Mouse (Mus musculus) intestine, embryonic 15.5 days (tissue): Measurements from ENCODE around the gene Mcrip2. TPM values are rescaled to one million over a fixed set of nuclear protein-coding genes. Genes with fewer than 3 reads are reported as not detected.

Experiments
- ATAC-seq: fragments of 200-750 bp; cut with Nextera tagmentation; 2 replicates; pipeline ENCODE4 v1.8.0; 2017; ENCODE audit warnings: moderate TSS enrichment, moderate library complexity
- H3K27ac ChIP-seq: fragments of 300-500 bp; sonication (generic); 2 replicates; pipeline ENCODE4 v1.5.1; 2015; ENCODE audit warnings: mild to moderate bottlenecking, inconsistent platforms
- H3K27me3 ChIP-seq: fragments of 300-500 bp; sonication (generic); replicated peaks from 2 replicates; pipeline ENCODE4 v1.6.1; 2015; ENCODE audit warnings: inconsistent platforms
- H3K36me3 ChIP-seq: fragments of 300-500 bp; sonication (generic); 2 replicates; pipeline ENCODE4 v1.6.1; 2015; ENCODE audit warnings: inconsistent platforms
- H3K4me1 ChIP-seq: fragments of 300-500 bp; sonication (generic); replicated peaks from 2 replicates; pipeline ENCODE4 v1.6.1; 2015; ENCODE audit warnings: inconsistent platforms
- H3K4me2 ChIP-seq: fragments of 300-500 bp; sonication (generic); replicated peaks from 2 replicates; pipeline ENCODE4 v1.6.1; 2015; ENCODE audit warnings: mild to moderate bottlenecking, inconsistent platforms
- H3K4me3 ChIP-seq: fragments of 300-500 bp; sonication (generic); replicated peaks from 2 replicates; pipeline ENCODE4 v1.5.1; 2015; ENCODE audit warnings: inconsistent platforms
- H3K9ac ChIP-seq: fragments of 300-500 bp; sonication (generic); 2 replicates; pipeline ENCODE4 v1.6.1; 2015; ENCODE audit warnings: inconsistent platforms
- H3K9me3 ChIP-seq: fragments of 300-500 bp; sonication (generic); 2 replicates; pipeline ENCODE4 v1.6.1; 2016; ENCODE audit warnings: inconsistent platforms
- WGBS: fragments of 180-500 bp; shearing (Covaris S2); methylation state at CpG from one replicate; pipeline ENCODE4 v1.1.7; 2015; 5-methylcytosine and 5-hydroxymethylcytosine counted together
- polyA plus RNA-seq: library from polyadenylated mRNA; unstranded; fragments of >200 nt; fragmentation: Nextera tagmentation; extraction: Ambion mirVana; gene quantifications from 2 replicates; pipeline ENCODE4 v1.2.1, GENCODE M21; 2015

Mcrip2 gene
- polyA plus RNA-seq, 1 experiment from 2014 or later: 73.0 TPM

DNA sequence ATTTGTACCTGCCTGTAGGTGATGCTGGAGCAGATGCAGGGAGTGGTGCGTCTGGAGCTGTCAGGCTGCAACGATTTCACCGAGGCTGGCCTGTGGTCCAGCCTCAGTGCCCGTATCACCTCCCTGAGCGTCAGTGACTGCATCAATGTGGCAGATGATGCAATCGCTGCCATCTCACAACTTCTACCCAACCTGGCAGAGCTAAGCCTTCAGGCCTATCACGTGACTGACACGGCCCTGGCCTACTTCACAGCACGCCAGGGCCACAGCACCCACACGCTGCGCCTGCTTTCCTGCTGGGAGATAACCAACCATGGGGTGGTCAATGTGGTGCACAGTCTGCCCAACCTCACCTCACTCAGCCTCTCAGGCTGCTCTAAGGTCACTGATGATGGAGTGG is 50.9 kb downstream of the Mcrip2 start:
- Histone ChIP-seq H3K9ac (no peak overlapping the region), H3K4me3 (no peak overlapping the region), H3K27ac (no peak overlapping the region), H3K27me3 (peaks cover 43% of the 10 kb centered on the region), H3K4me1 (0 out of 2 replicates have a peak, but pooled peaks cover 11% of the 10 kb centered on the region), H3K36me3 (no peaks in the 10 kb centered on the region), H3K4me2 (no peak overlapping the region), H3K9me3 (no peaks in the 10 kb centered on the region)
- WGBS: 81% methylated on average over 11 of the region's 11 CpGs
- no peak for ATAC-seq

Other genes starting within 250 kb of the Mcrip2 start
- gene Gng13, start 151.6 kb downstream of the Mcrip2 start, polyA plus RNA-seq: 2.6 and 2.9 TPM in 2 replicates
- gene Chtf18, start 141.3 kb downstream of the Mcrip2 start, polyA plus RNA-seq: 23.5 and 26.8 TPM in 2 replicates
- gene Rpusd1, start 141.1 kb downstream of the Mcrip2 start, polyA plus RNA-seq: 16.4 and 17.0 TPM in 2 replicates
- gene Mslnl, start 132.7 kb downstream of the Mcrip2 start, polyA plus RNA-seq: 0.06 TPM in 1 of 2 replicates, not detected in the other
- 21.6 and 22.1 TPM in 2 replicates for gene Msln, start 114.4 kb downstream of the Mcrip2 start, polyA plus RNA-seq
- gene Narfl, start 95.0 kb downstream of the Mcrip2 start, polyA plus RNA-seq: 29.0 and 31.5 TPM in 2 replicates
- gene Haghl, start 83.1 kb downstream of the Mcrip2 start, polyA plus RNA-seq: 37.9 and 41.5 TPM in 2 replicates
- 0.15 and 0.40 TPM in 2 replicates for gene Ccdc78, start 82.2 kb downstream of the Mcrip2 start, polyA plus RNA-seq
- 82.5 and 101 TPM in 2 replicates for gene Fam173a, start 75.9 kb downstream of the Mcrip2 start, polyA plus RNA-seq
- gene AC134908.4, start 73.1 kb downstream of the Mcrip2 start, polyA plus RNA-seq: not detected in 2 replicates
- gene Metrn, start 71.6 kb downstream of the Mcrip2 start, polyA plus RNA-seq: 41.9 and 45.6 TPM in 2 replicates
- gene Fbxl16, start 59.7 kb downstream of the Mcrip2 start, polyA plus RNA-seq: 3.1 and 4.1 TPM in 2 replicates
- gene Wdr24, start 45.1 kb downstream of the Mcrip2 start, polyA plus RNA-seq: 25.4 and 27.7 TPM in 2 replicates
- gene Jmjd8, start 39.9 kb downstream of the Mcrip2 start, polyA plus RNA-seq: 45.1 and 49.4 TPM in 2 replicates
- gene Stub1, start 35.4 kb downstream of the Mcrip2 start, polyA plus RNA-seq: 297 and 322 TPM in 2 replicates
- gene Rhbdl1, start 31.5 kb downstream of the Mcrip2 start, polyA plus RNA-seq: 1.8 and 1.9 TPM in 2 replicates
- gene Gm20683, start 27.0 kb downstream of the Mcrip2 start, polyA plus RNA-seq: 1.1 and 2.4 TPM in 2 replicates
- gene Rhot2, start 23.9 kb downstream of the Mcrip2 start, polyA plus RNA-seq: 19.2 and 22.1 TPM in 2 replicates
- gene Wdr90, start 7.3 kb downstream of the Mcrip2 start, polyA plus RNA-seq: 14.0 and 18.7 TPM in 2 replicates
- 53.5 and 67.8 TPM in 2 replicates for gene Mettl26, start 6.3 kb upstream of the Mcrip2 start, polyA plus RNA-seq
- gene Wfikkn1, start 12.1 kb upstream of the Mcrip2 start, polyA plus RNA-seq: 0.29 and 0.36 TPM in 2 replicates
- gene Rab40c, start 51.0 kb upstream of the Mcrip2 start, polyA plus RNA-seq: 21.4 and 24.9 TPM in 2 replicates
- 52.1 and 56.4 TPM in 2 replicates for gene Pigq, start 76.2 kb upstream of the Mcrip2 start, polyA plus RNA-seq
- gene Nhlrc4, start 76.2 kb upstream of the Mcrip2 start, polyA plus RNA-seq: 0.10 and 0.46 TPM in 2 replicates
- 0.20 and 0.28 TPM in 2 replicates for gene A930017K11Rik, start 83.8 kb upstream of the Mcrip2 start, polyA plus RNA-seq
- 18.5 and 25.1 TPM in 2 replicates for gene Capn15, start 117.0 kb upstream of the Mcrip2 start, polyA plus RNA-seq
- gene Rab11fip3, start 200.8 kb upstream of the Mcrip2 start, polyA plus RNA-seq: 12.4 and 13.6 TPM in 2 replicates
- 39.4 and 42.7 TPM in 2 replicates for gene Decr2, start 221.6 kb upstream of the Mcrip2 start, polyA plus RNA-seq
- gene Nme4, start 226.8 kb upstream of the Mcrip2 start, polyA plus RNA-seq: 96.7 and 107 TPM in 2 replicates
- gene Tmem8, start 244.5 kb upstream of the Mcrip2 start, polyA plus RNA-seq: 8.7 and 10.9 TPM in 2 replicates